Mouse (Mus musculus) brain, adult 2 months (tissue): Measurements from ENCODE around the gene Dusp2.
"Not testable (repeated sequence)": the region's sequence is repeated elsewhere in the genome, so short reads cannot be mapped to it uniquely, and the experiment has no call there.

Source experiments
- DNase-seq: peaks from one replicate; pipeline ENCODE4 v3.0.0; 2011; ENCODE audit warnings: low read depth, low spot score

The Dusp2 gene

DNA sequence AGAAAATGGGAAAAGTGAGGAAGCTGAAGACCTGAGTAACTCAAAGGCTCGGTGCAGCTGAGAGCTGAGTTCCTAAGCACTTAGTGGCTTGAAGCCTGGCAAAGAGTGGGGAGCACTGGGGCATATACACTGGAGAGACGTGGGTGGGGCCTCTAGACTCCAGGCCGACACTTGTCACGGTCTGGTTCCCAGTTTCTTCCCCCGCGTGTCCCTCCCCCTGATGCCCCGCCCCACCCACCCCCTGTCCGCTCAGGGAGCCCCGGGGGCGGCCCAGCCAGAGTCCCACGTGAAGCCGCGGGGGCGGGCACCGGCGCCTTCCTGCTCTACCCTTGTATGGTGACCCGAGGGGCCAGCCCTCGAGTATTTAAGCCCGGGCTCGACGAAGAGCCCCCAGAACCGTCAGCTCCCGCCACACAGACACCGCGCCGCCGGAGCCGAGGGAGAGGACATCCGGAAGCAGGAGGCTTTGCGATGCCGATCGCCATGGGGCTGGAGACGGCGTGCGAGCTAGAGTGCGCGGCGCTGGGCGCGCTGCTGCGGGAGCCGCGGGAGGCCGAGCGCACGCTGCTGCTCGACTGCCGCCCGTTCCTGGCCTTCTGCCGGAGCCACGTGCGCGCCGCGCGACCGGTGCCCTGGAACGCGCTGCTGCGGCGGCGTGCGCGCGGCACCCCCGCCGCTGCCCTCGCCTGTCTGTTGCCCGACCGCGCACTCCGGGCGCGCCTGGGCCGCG, at the start of gene Dusp2:
TSS of gene Dusp2 (plus strand) at position 393 of the 730 bp plus-strand sequence.
- peak; percentile 81 for DNase-seq

DNA sequence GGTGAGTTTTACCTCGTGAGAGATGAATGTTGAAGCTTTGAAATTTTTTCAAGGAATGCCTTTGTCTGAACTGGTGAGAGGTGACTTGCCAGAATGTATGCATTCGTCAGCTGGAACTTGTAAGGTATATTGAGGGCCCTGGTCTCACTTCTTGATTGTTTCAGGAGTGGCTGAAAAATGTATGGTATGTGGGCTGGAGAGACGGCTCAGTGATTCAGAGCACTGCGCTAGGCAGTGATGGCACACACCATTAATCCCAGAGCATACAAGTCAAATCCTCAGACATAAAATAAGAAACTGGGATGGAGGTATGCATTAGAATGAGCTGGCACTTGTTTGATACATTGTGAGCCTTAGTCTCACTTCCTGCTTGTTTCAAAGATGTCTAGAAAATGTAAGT, 43.7 kb upstream of the Dusp2 start:
- no peak for DNase-seq

- no peak for DNase-seq
These were observed 38.8 kb upstream of the Dusp2 start for GRCm38 (mm10) chr2:127297001-127297805.

DNA sequence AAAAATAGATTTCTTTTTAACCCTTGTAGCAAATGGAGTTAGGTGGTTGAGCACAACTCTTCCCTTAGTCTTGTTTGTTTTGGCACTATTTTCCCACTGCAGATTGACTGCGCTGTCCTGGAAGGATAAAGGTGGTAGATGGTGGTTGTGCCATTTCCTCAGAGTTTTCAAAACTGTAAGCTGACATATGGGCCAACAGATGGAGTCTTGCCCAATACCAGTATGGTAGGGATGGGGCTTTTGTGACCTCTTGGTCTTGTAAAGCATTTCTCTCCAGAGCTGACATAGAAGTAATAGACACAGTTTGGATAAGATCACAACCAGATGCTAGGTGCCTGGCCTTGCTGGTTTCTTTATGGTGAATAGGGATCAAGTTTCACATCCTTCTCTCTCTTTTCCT, 37.9 kb upstream of the Dusp2 start:
- peak; percentile 45 for DNase-seq

- no peak for DNase-seq
These were observed 35.3 kb upstream of the Dusp2 start for GRCm38 (mm10) chr2:127300701-127301100.

DNA sequence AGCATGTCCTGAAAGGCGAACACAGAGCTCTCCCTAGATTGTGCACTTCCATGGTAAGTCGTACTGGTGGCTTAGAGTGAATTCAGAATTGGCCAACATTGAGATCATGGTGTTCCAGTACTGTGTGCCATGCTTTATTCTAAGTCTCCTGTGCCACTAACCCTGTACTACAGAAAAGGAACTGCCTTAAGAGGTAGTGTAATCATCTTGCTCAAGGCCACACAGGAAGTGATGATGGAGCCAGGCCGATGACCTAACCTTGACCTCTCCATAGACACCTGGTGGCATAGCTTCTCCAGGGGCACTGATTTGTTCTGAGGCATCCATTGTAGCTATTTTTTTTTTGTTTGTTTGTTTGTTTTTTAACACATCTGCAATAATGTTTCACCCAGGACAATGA, 34.1 kb upstream of the Dusp2 start:
- no peak for DNase-seq

GRCm38 (mm10) chr2:127304192-127304591, 31.8 kb upstream of the Dusp2 start:
- not testable (repeated sequence) for DNase-seq

- DNase-seq: no peak
These were observed 31.2 kb upstream of the Dusp2 start for GRCm38 (mm10) chr2:127304609-127305210.

GRCm38 (mm10) chr2:127306123-127306522, 29.8 kb upstream of the Dusp2 start:
- DNase-seq: no peak

- no peak for DNase-seq
These were observed 28.8 kb upstream of the Dusp2 start for GRCm38 (mm10) chr2:127307179-127307578.

GRCm38 (mm10) chr2:127308660-127309059, 27.3 kb upstream of the Dusp2 start:
- DNase-seq: peak; percentile 16

- no peak for DNase-seq
These were observed 25.7 kb upstream of the Dusp2 start for GRCm38 (mm10) chr2:127310246-127310645.

DNA sequence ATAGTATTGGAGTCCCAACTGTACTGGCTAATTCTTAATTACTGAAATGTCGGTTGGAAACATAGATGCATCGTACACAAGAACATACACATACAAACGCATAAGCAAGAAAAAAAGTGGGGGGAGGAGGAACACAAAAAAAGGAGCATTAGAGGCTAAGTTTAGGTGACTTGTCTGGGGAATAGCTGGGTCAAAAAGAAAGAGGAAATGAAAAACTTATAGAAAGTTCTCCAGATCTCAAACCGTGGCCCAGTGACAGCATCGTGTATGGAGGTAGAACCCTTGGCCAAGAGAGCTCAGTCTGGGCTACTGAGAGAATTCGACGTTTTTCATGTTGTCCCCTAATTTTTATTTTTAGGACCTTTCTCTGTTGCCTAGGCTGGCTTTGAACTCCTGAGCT, 25.3 kb upstream of the Dusp2 start:
- DNase-seq: no peak

GRCm38 (mm10) chr2:127311193-127311592, 24.8 kb upstream of the Dusp2 start:
- DNase-seq: no peak

GRCm38 (mm10) chr2:127312801-127313200, 23.2 kb upstream of the Dusp2 start:
- no peak for DNase-seq

GRCm38 (mm10) chr2:127313878-127314277, 22.1 kb upstream of the Dusp2 start:
- DNase-seq: no peak

DNA sequence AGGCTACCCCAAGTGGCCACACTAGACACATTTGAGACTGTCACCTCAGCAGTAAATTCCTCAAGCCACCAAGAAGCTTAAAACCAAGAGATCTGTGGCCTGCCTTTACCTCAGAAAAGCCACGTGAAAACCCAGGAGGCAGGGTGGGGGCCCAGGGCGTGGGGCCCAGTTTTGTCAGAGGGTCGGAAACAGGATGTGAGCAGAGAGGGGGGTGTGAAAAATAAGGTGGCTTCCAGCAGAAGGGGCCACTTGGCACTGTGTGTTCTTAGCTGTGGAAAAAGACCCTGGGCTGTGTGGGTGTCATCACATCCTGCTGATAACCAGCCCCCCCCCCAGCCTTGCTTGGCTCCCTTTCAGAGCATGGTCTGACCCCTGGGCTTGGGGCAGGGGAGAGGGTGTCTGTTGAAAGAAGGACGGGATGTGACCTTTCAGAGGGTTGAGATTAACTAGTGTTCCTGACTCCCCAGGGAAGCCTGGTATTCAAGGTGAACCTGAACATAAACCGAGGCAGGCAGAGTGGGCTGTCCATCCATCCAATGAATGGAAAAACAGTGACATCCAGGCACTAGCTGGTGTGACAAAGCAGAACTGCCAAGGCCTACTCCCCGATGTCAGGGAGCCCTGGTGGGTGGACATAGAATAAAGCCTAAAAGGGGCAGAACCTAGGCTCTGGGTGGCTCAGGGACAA, 21.3 kb upstream of the Dusp2 start:
- no peak for DNase-seq

DNA sequence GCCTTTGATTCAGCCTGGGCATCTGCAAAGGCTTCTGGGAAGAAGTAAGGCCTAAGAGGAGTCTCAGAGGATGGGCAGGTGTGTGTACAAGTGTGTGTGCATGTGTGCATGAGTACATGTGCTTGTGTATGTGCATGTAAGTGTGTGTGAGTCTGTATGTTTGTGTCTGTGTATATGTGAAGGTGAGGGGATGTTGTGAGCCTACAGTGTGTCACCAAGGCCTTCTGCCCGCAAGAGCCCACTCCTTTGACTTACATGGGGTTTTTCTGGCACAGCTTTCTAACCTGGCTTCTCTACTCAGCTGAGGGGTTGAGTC, 20.8 kb upstream of the Dusp2 start:
- DNase-seq: no peak

GRCm38 (mm10) chr2:127316431-127316830, 19.5 kb upstream of the Dusp2 start:
- DNase-seq: no peak

DNA sequence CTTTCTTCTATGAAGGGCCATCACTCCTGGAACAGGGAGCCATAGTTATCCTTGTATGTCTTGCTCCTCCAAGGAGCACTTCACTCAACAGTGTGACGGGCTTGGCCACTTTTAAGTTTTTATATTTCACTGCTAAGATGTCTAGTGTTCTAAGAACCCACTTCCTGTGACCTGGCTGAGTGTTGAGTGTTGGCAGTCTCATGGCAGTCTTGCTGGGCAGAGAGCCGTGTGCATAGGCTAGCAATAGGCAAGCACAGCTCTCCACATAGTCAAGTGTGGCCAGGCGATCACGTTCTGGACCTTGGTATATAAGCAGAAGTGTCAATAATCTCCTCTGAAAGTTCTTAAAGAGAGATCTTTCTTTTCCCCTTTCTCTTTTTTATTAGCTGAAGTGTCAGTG, 17.8 kb upstream of the Dusp2 start:
- no peak for DNase-seq

DNA sequence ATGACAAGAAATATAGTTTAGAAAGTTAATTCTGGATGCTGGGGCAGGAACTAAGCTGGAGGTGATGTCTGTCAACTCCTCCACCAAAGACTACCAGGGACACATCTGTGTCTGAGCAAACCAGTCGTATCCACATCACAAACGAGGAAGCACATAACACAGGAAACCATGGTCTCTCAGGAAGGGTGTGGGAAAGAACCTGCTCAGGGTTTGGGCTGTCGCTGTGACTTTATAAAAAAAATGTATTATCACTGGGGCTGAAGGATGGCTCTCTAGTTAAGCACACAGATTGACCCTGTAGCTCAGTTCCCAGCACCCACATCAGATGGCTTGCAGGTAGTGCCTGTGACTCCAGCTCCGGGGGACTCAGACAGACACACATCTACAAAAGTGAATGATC, 16.9 kb upstream of the Dusp2 start:
- DNase-seq: no peak

DNA sequence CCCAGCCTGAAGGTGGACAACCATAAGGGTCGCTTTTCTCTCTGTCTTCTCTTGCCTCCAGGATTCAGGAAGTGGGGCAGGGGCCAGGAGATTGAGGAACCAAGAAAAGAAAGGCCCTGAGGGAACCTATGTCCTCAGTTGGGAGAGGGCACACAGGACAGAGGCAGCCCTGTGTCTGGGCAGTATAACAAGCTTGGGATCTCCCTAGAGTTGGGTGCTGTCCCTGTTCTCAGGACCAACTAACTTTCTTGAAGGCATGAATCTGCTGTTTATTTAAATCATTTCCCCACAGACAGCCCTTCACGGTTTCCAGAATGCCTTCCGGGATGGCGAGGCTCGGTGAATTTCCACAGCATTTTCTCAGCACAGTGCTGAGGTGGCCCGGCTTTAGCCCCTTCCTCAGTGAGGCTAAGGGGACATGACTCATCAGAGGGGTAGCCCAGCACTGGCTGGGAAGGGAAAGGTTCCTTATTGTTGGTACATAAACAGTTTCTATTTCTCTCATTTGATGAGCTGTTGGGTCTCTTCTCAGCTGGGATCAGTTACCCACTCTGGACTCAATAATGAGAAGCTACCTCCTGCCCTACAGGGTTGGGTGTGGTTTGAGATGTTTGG, 13.2 kb upstream of the Dusp2 start:
- no peak for DNase-seq
